Mouse (Mus musculus): ENCODE data around the gene Card14.

The Card14 gene

GRCm38 (mm10) chr11:119392800-119393482 is 85.4 kb downstream of the Card14 start, which contains the start of gene Rnf213:
Rnf213 (plus strand) TSS chr11:119393100.
- no peak for DNase-seq (ENCODE audit: extremely low read depth, low read depth, low spot score)

GRCm38 (mm10) chr11:119393483-119393804 is 85.9 kb downstream of the Card14 start:
- DNase-seq (ENCODE audit: extremely low read depth, low read depth, low spot score): no peak

DNA sequence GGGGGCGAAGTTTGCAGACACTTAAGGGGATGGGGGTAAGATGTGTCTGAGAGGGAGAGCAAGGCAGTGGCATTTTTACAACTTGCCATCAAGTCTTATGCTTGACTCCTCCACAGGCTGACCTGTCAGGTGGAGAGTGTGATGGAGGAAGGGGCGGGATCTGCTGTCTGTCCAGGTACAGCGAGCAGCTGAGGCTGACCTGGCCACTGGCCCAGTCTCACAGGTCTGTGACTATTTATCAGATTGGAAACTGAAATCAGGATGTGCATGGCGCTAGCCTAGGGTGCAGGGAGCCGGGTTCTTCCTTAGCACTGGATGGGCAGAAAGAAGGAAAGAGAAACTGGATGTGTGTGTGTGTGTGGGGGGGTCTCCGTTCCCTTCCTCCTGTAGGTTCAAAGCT is 86.6 kb downstream of the Card14 start:
- no peak for DNase-seq (ENCODE audit: extremely low read depth, low read depth, low spot score)

Data from fat pad, adult 2 months (tissue).